9 mouse cellular contexts compared by ENCODE assay signal in genomic region chr5:150426595-150426994, GRCm38 (mm10).
DNase-seq lines count a peak whose midpoint lies in the region; ATAC-seq and TF ChIP-seq lines count a peak whose summit lies in the region.
"Had no signal": no experiment of that assay in that cellular context is flagged by ENCODE, and none has a peak within 500 bp of the region (broad histone marks: within the 10 kb centered on the region; RNA-seq: fewer than 3 reads in every experiment).

No protein-coding gene starts in this region.

- H3K9ac ChIP-seq in liver, adult 2 months (ENCODE audit: low read depth, low read length), result no peak overlapping the region
- H3K9ac ChIP-seq in liver, embryonic 12.5 days, result no peak overlapping the region
- H3K9ac ChIP-seq: liver, embryonic 15.5 days had no signal

- H3K9me3 ChIP-seq in liver, embryonic 12.5 days (replicated peaks), result no peaks in the 10 kb centered on the region
- H3K9me3 ChIP-seq: liver, embryonic 15.5 days had no signal

- no peak overlapping the region for H3K27ac ChIP-seq in liver, adult 2 months (replicated peaks; ENCODE audit: insufficient read depth, low read depth, low read length)
- no peak overlapping the region for H3K27ac ChIP-seq in liver, embryonic 12.5 days
- H3K27ac ChIP-seq: liver, embryonic 15.5 days had no signal

- no peak overlapping the region for H3K4me3 ChIP-seq in liver, adult 2 months (ENCODE audit: insufficient read depth, low read depth, low read length)
- H3K4me3 ChIP-seq in liver, embryonic 12.5 days, result no peak overlapping the region
- H3K4me3 ChIP-seq: liver, embryonic 15.5 days had no signal

- no peak for ATAC-seq in liver, embryonic 12.5 days
- ATAC-seq in granulocyte monocyte progenitor cell, adult 5-6 weeks (replicated peaks; ENCODE audit: poor library complexity, severe bottlenecking), result peak; percentile 85
- ATAC-seq in megakaryocyte-erythroid progenitor cell, adult 5-6 weeks (replicated peaks; ENCODE audit: low FRiP score, low TSS enrichment, poor library complexity, severe bottlenecking), result peak; percentile 70; the same call in 1 of the 2 replicates
- ATAC-seq in monocyte, adult 5-6 weeks (replicated peaks; ENCODE audit: insufficient number of reproducible peaks, low FRiP score, low TSS enrichment, poor library complexity, severe bottlenecking), result no peak

- H3K27me3 ChIP-seq in liver, adult 2 months (ENCODE audit: control insufficient read depth, insufficient read depth, low read length), result no peaks in the 10 kb centered on the region
- H3K27me3 ChIP-seq in liver, embryonic 12.5 days (replicated peaks), result no peaks in the 10 kb centered on the region
- H3K27me3 ChIP-seq: liver, embryonic 15.5 days had no signal

- H3K79me2 ChIP-seq in liver, adult 2 months (ENCODE audit: control insufficient read depth, insufficient read depth, low read length), result no peaks in the 10 kb centered on the region

- peak; percentile 32 for DNase-seq in embryo, embryonic 10 days (ENCODE audit: low spot score)
- DNase-seq in embryo, embryonic 9.5 days (ENCODE audit: extremely low spot score), result no peak
- peak; percentile 15 for DNase-seq in liver, adult 2 months (ENCODE audit: extremely low read depth, low read depth, low spot score)
- DNase-seq in ZHBTc4 (ENCODE audit: low read depth, low spot score), result peak; percentile 74

- peak; percentile 52 for TF ChIP-seq CTCF in liver, adult 2 months (IDR thresholded peaks at IDR 0.05; ENCODE audit: low read depth, low read length)

- H3K4me1 ChIP-seq in liver, adult 2 months (ENCODE audit: control insufficient read depth, insufficient read depth, low read length), result no peaks in the 10 kb centered on the region
- no peaks in the 10 kb centered on the region for H3K4me1 ChIP-seq in liver, embryonic 12.5 days
- H3K4me1 ChIP-seq: liver, embryonic 15.5 days had no signal

- no peak for TF ChIP-seq POLR2A in liver, adult 2 months (IDR thresholded peaks at IDR 0.05; ENCODE audit: extremely low read depth, insufficient read depth, low read length)

- H3K4me2 ChIP-seq in liver, embryonic 12.5 days, result no peak overlapping the region
- H3K4me2 ChIP-seq: liver, embryonic 15.5 days had no signal

- H3K36me3 ChIP-seq in liver, adult 2 months (ENCODE audit: control insufficient read depth, insufficient read depth, low read length), result no peaks in the 10 kb centered on the region
- 0 out of 2 replicates have a peak, but pooled peaks cover 2% of the 10 kb centered on the region for H3K36me3 ChIP-seq in liver, embryonic 12.5 days
- H3K36me3 ChIP-seq: liver, embryonic 15.5 days had no signal

- 87% methylated on average over 3 of the region's 3 CpGs for WGBS in liver, adult 2 months
- WGBS in liver, embryonic 12.5 days (ENCODE audit: insufficient replicate concordance), result 84% methylated on average over 3 of the region's 3 CpGs

Comparison
In these comparisons a context has a peak if more than half of its experiments do, and no peak if none do; other contexts are left out.
1. ATAC-seq: peak in granulocyte monocyte progenitor cell, adult 5-6 weeks (single experiment) and megakaryocyte-erythroid progenitor cell, adult 5-6 weeks (single experiment); none in liver, embryonic 12.5 days (single experiment) and monocyte, adult 5-6 weeks (single experiment).